Mouse (Mus musculus): ENCODE measurements around the gene Trpm1.

- no peak for TF ChIP-seq POLR2A (IDR thresholded peaks at IDR 0.05; ENCODE audit: borderline replicate concordance, control insufficient read depth, low read depth, low read length)
- no peak for TF ChIP-seq CTCF (IDR thresholded peaks at IDR 0.05; ENCODE audit: control insufficient read depth, insufficient read depth, low read length)
These were observed 85.6 kb downstream of the Trpm1 start for GRCm38 (mm10) chr7:64239138-64239805.

All from bone marrow, adult 2 months (tissue).